Mouse (Mus musculus): ENCODE data around the gene Twf2. TPM values are rescaled to one million over a fixed set of nuclear protein-coding genes. Genes with fewer than 3 reads are reported as not detected.

The Twf2 gene
- polyA plus RNA-seq, 1 experiment from 2014 or later = 44.0 TPM

- no peaks in the 10 kb centered on the region for H3K27me3 ChIP-seq (ENCODE audit: insufficient read depth, low read length)
- no peaks in the 10 kb centered on the region for H3K9me3 ChIP-seq (replicated peaks; ENCODE audit: low read length)
- H3K4me3 ChIP-seq (replicated peaks; ENCODE audit: low read depth, low read length) = peak overlapping the region; percentile 92
- H3K4me2 ChIP-seq (ENCODE audit: low read length) = peak overlapping the region; percentile 70
- H3K27ac ChIP-seq = peak overlapping the region; percentile 99
- DNase-seq (ENCODE audit: low spot score) = no peak
- H3K4me1 ChIP-seq (replicated peaks; ENCODE audit: insufficient read depth, low read length) = peaks cover 19% of the 10 kb centered on the region; the same call in 1 of the 2 replicates
- WGBS = 21% methylated on average over 6 of the region's 6 CpGs
- ATAC-seq (replicated peaks; ENCODE audit: low FRiP score, low read depth) = no peak
- H3K36me3 ChIP-seq (ENCODE audit: insufficient read depth, low read length) = no peaks in the 10 kb centered on the region
- TF ChIP-seq CTCF (IDR thresholded peaks at IDR 0.05; ENCODE audit: low read depth) = no peak
- peak overlapping the region; percentile 89; the same call in 1 of the 2 replicates for H3K9ac ChIP-seq (ENCODE audit: low read depth, low read length)
Measured at GRCm38 (mm10) chr9:106169917-106170316, 33.0 kb upstream of the Twf2 start.

GRCm38 (mm10) chr9:106170556-106171345 is 32.2 kb upstream of the Twf2 start, which contains the start of gene Wdr82:
Gene Wdr82, plus strand, starts transcription at chr9:106170928.
- peak within 1 kb of the TSS; percentile 70 for H3K4me2 ChIP-seq (ENCODE audit: low read length)
- no peak for TF ChIP-seq CTCF (IDR thresholded peaks at IDR 0.05; ENCODE audit: low read depth)
- WGBS = under 1% methylated on average over 74 of the region's 81 CpGs
- no peaks in the 10 kb centered on the region for H3K36me3 ChIP-seq (ENCODE audit: insufficient read depth, low read length)
- peak; percentile 97 for DNase-seq (ENCODE audit: low spot score)
- H3K4me3 ChIP-seq (replicated peaks; ENCODE audit: low read depth, low read length) = peak within 1 kb of the TSS; percentile 92
- ATAC-seq (replicated peaks; ENCODE audit: low FRiP score, low read depth) = peak; percentile 91
- H3K9me3 ChIP-seq (replicated peaks; ENCODE audit: low read length) = no peaks in the 10 kb centered on the region
- H3K9ac ChIP-seq (ENCODE audit: low read depth, low read length) = peak within 1 kb of the TSS; percentile 89
- H3K4me1 ChIP-seq (replicated peaks; ENCODE audit: insufficient read depth, low read length) = peaks cover 20% of the 10 kb centered on the region; the same call in 1 of the 2 replicates
- H3K27me3 ChIP-seq (ENCODE audit: insufficient read depth, low read length) = no peaks in the 10 kb centered on the region
- H3K27ac ChIP-seq = peak within 1 kb of the TSS; percentile 99

- no peaks in the 10 kb centered on the region for H3K27me3 ChIP-seq (ENCODE audit: insufficient read depth, low read length)
- WGBS = under 1% methylated on average over 30 of the region's 30 CpGs
- H3K9me3 ChIP-seq (replicated peaks; ENCODE audit: low read length) = no peaks in the 10 kb centered on the region
- H3K4me3 ChIP-seq (replicated peaks; ENCODE audit: low read depth, low read length) = peak overlapping the region; percentile 92
- DNase-seq (ENCODE audit: low spot score) (peak; percentile 73), ATAC-seq (replicated peaks; ENCODE audit: low FRiP score, low read depth) (peak; percentile 69)
- no peaks in the 10 kb centered on the region for H3K36me3 ChIP-seq (ENCODE audit: insufficient read depth, low read length)
- no peak for TF ChIP-seq CTCF (IDR thresholded peaks at IDR 0.05; ENCODE audit: low read depth)
- H3K4me1 ChIP-seq (replicated peaks; ENCODE audit: insufficient read depth, low read length) = peaks cover 24% of the 10 kb centered on the region; the same call in 1 of the 2 replicates
- peak overlapping the region; percentile 70 for H3K4me2 ChIP-seq (ENCODE audit: low read length)
- peak overlapping the region; percentile 89 for H3K9ac ChIP-seq (ENCODE audit: low read depth, low read length)
- peak overlapping the region; percentile 99 for H3K27ac ChIP-seq
Measured at GRCm38 (mm10) chr9:106171346-106172158, 31.4 kb upstream of the Twf2 start.

GRCm38 (mm10) chr9:106172527-106172926 is 30.4 kb upstream of the Twf2 start:
- Histone ChIP-seq H3K4me2 (ENCODE audit: low read length) (peak overlapping the region; percentile 70), H3K9me3 (replicated peaks; ENCODE audit: low read length) (no peaks in the 10 kb centered on the region), H3K4me3 (replicated peaks; ENCODE audit: low read depth, low read length) (peak overlapping the region; percentile 92), H3K36me3 (ENCODE audit: insufficient read depth, low read length) (no peaks in the 10 kb centered on the region), H3K9ac (ENCODE audit: low read depth, low read length) (peak overlapping the region; percentile 89; the same call in 1 of the 2 replicates), H3K27ac (0 out of 2 replicates have a peak overlapping the region, but pooled peaks have one; percentile 99), H3K27me3 (ENCODE audit: insufficient read depth, low read length) (no peaks in the 10 kb centered on the region), H3K4me1 (replicated peaks; ENCODE audit: insufficient read depth, low read length) (peaks cover 24% of the 10 kb centered on the region; the same call in 1 of the 2 replicates)
- TF ChIP-seq CTCF (IDR thresholded peaks at IDR 0.05; ENCODE audit: low read depth) = no peak
- peak; percentile 35 for DNase-seq (ENCODE audit: low spot score)
- no peak for ATAC-seq (replicated peaks; ENCODE audit: low FRiP score, low read depth)
- under 1% methylated on average over 3 of the region's 3 CpGs for WGBS

GRCm38 (mm10) chr9:106173363-106173762 is 29.5 kb upstream of the Twf2 start:
- no peak for DNase-seq (ENCODE audit: low spot score)
- Histone ChIP-seq H3K36me3 (ENCODE audit: insufficient read depth, low read length) (peaks cover 3% of the 10 kb centered on the region; the same call in 1 of the 2 replicates), H3K27ac (no peak overlapping the region), H3K4me3 (replicated peaks; ENCODE audit: low read depth, low read length) (no peak overlapping the region; the same call in 1 of the 2 replicates), H3K4me1 (replicated peaks; ENCODE audit: insufficient read depth, low read length) (peaks cover 24% of the 10 kb centered on the region; the same call in 1 of the 2 replicates), H3K4me2 (ENCODE audit: low read length) (peak overlapping the region; percentile 70), H3K27me3 (ENCODE audit: insufficient read depth, low read length) (no peaks in the 10 kb centered on the region), H3K9ac (ENCODE audit: low read depth, low read length) (no peak overlapping the region), H3K9me3 (replicated peaks; ENCODE audit: low read length) (no peaks in the 10 kb centered on the region)
- ATAC-seq (replicated peaks; ENCODE audit: low FRiP score, low read depth) = no peak
- 44% methylated on average over 2 of the region's 2 CpGs for WGBS
- TF ChIP-seq CTCF (IDR thresholded peaks at IDR 0.05; ENCODE audit: low read depth) = no peak

Data from kidney, postnatal 0 days (tissue).